Mouse (Mus musculus) hindbrain, embryonic 16.5 days (tissue): ENCODE results near the gene Fam166a. TPM values are rescaled to one million over a fixed set of nuclear protein-coding genes. Genes with fewer than 3 reads are reported as not detected.

Source experiments
- ATAC-seq: fragments of 200-750 bp; cut with Nextera tagmentation; 2 replicates; pipeline ENCODE4 v1.8.0; 2017; ENCODE audit warnings: moderate TSS enrichment, moderate library complexity
- H3K27ac ChIP-seq: fragments of 300-500 bp; sonication (generic); 2 replicates; pipeline ENCODE4 v1.5.1; 2014; ENCODE audit warnings: low read depth, mild to moderate bottlenecking, control low read depth, low read length, moderate library complexity
- H3K27me3 ChIP-seq: fragments of 300-500 bp; sonication (generic); replicated peaks from 2 replicates; pipeline ENCODE4 v1.6.1; 2014; ENCODE audit warnings: low read length; ENCODE audit not compliant: control insufficient read depth, insufficient read depth
- H3K36me3 ChIP-seq: fragments of 300-500 bp; sonication (generic); 2 replicates; pipeline ENCODE4 v1.6.1; 2014; ENCODE audit warnings: mild to moderate bottlenecking, low read length, moderate library complexity, mixed read lengths; ENCODE audit not compliant: control insufficient read depth, insufficient read depth
- H3K4me1 ChIP-seq: fragments of 300-500 bp; sonication (generic); 2 replicates; pipeline ENCODE4 v1.6.1; 2014; ENCODE audit warnings: low read depth, low read length; ENCODE audit not compliant: control insufficient read depth, insufficient read depth
- H3K4me2 ChIP-seq: fragments of 300-500 bp; sonication (generic); 2 replicates; pipeline ENCODE4 v1.6.1; 2014; ENCODE audit warnings: mild to moderate bottlenecking, low read length, control low read depth, moderate library complexity
- H3K4me3 ChIP-seq: fragments of 300-500 bp; sonication (generic); 2 replicates; pipeline ENCODE4 v1.5.1; 2014; ENCODE audit warnings: mild to moderate bottlenecking, low read length, control low read depth, moderate library complexity
- H3K9ac ChIP-seq: fragments of 300-500 bp; sonication (generic); 2 replicates; pipeline ENCODE4 v1.6.1; 2014; ENCODE audit warnings: low read depth, mild to moderate bottlenecking, control low read depth, low read length, moderate library complexity
- H3K9me3 ChIP-seq: fragments of 300-500 bp; sonication (generic); 2 replicates; pipeline ENCODE4 v1.6.1; 2014; ENCODE audit warnings: mild to moderate bottlenecking, low read length, moderate library complexity; ENCODE audit not compliant: control insufficient read depth
- WGBS: fragments of 180-500 bp; shearing (Covaris S2); extraction: QIAGEN DNeasy Blood & Tissue Kit; methylation state at CpG from one replicate; pipeline ENCODE4 v1.1.7; 2014; 5-methylcytosine and 5-hydroxymethylcytosine counted together
- polyA plus RNA-seq: library from polyadenylated mRNA; unstranded; fragments of >200 nt; fragmentation: Nextera tagmentation; extraction: Ambion mirVana; gene quantifications from 2 replicates; pipeline ENCODE4 v1.2.1, GENCODE M21; 2015

Gene Fam166a
- polyA plus RNA-seq, 1 experiment from 2014 or later = 0.39 TPM

DNA sequence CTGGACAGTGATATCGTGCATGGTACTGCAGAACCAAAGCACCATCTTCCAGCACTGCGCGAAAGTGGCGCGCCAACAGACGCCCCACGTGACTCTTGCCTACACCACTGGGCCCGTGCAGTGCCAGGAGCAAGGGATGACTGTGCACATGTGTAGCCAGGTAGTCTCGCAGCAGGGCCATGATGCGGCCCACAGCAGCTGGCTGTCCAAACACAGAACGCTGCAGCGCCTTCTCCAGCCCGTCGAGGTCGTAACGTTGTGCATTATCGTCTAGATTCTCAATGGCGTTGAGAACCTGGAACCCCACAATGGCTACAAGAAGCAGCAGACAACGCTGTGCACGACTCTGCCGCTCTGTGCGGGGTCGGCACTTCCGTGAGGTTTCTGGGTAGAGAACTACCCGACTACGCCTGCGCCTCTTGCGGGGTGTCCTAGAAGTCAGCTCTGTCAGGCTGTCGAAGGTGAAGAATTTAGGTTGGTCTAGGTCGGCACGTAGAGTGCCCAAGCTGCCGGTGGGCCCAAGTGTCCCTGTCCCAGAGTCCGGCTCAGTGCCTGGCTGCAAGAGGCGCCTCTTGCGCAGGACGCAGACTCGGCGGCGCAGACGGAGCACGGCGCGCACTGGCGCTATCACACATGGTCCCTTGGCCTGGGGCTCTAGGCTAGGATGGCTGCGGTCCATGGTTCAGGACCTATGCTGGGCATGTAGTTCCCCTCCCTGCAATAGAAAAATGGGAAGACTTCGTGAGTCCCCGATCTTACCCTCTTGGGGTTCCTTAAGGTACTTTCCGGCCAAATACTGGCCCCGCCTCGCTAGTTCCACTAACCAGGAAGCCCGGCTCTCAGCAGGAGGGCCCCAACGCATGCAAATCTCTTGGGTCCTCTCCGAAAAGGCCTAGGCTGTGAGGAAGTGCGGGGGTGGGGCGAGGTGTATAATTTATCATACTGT, 23.1 kb upstream of the Fam166a start:
- Histone ChIP-seq H3K36me3 (peaks cover 17% of the 10 kb centered on the region), H3K4me3 (no peak overlapping the region), H3K27me3 (peaks cover 23% of the 10 kb centered on the region), H3K4me1 (no peaks in the 10 kb centered on the region), H3K9me3 (no peaks in the 10 kb centered on the region), H3K9ac (0 out of 2 replicates have a peak overlapping the region, but pooled peaks have one; percentile 7), H3K4me2 (0 out of 2 replicates have a peak overlapping the region, but pooled peaks have one; percentile 13), H3K27ac (no peak overlapping the region)
- no peak for ATAC-seq
- 22% methylated on average over 55 of the region's 55 CpGs for WGBS

DNA sequence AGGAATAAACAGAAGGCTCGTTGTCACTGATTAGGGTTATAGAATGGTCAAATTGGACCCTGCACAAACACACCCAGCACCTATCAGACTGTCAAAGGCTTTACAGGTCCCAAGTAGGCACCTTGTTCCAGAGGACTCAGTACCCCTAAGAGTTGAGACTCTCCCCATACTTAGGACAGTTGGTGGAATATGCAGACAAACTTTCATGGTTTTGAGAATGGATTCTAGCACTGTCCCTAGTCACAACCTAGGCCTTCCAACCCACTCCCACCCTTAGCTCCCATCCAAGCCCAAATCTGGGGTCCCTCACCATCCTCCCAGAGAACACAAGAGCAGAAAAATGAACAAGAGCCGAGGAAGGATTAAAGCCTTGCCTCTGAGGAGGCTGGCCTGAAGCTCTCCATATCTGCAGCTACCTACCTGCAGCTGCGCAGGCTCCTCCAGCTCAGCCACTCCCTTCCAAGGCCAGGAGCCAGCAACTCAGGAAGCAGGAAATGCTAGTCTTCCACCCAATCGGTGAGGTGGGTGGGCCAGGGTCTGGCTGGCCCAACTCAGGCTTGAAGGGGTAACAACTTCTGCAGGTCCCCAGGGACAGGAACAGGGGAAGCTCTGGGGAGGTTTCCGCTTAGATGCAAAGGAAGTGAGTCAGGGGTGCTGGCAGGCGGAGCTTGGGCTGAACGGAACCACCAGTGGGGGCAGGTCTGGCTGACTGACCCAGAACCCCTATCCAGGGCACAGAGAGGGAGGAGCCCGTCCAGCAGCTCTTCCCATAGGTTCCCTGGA, 22.2 kb upstream of the Fam166a start, which contains the start of gene Tor4a:
TSS of gene Tor4a (minus strand) at position 715 of the 783 bp plus-strand sequence.
- no peak within 1 kb of the TSS for H3K4me3 ChIP-seq
- peaks cover 25% of the 10 kb centered on the region for H3K36me3 ChIP-seq
- H3K27ac ChIP-seq = no peak within 1 kb of the TSS
- no peak for ATAC-seq
- WGBS = 12% methylated on average over 8 of the region's 8 CpGs
- H3K27me3 ChIP-seq = peaks cover 23% of the 10 kb centered on the region
- peak within 1 kb of the TSS; percentile 13; the same call in 1 of the 2 replicates for H3K4me2 ChIP-seq
- 0 out of 2 replicates have a peak within 1 kb of the TSS, but pooled peaks have one; percentile 7 for H3K9ac ChIP-seq
- H3K9me3 ChIP-seq = no peaks in the 10 kb centered on the region
- H3K4me1 ChIP-seq = no peaks in the 10 kb centered on the region

DNA sequence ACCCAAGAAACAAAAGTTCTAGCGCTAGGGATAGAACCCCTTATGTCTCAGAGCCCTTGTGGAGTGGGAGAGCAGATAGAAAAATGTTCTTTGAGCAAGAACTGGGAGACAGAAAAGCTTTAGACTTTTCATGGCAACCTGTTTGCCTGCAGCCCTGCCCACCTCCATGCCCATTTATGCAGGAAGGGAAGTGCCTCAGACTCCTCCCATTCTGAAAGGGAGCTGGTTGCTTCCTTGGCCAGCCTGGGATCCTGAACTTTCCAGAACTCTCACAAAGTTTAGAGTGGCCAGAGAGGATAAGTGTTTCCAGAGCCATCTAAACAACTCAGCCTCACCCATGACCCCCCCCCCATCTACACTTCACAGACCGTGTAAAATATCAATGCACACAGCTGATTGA, 21.4 kb upstream of the Fam166a start:
- WGBS = 22% methylated on average over 2 of the region's 2 CpGs
- no peak for ATAC-seq
- Histone ChIP-seq H3K36me3 (peaks cover 25% of the 10 kb centered on the region), H3K27ac (no peak overlapping the region), H3K4me3 (no peak overlapping the region), H3K4me1 (no peaks in the 10 kb centered on the region), H3K27me3 (peaks cover 23% of the 10 kb centered on the region), H3K9ac (no peak overlapping the region), H3K4me2 (no peak overlapping the region; the same call in 1 of the 2 replicates), H3K9me3 (no peaks in the 10 kb centered on the region)

DNA sequence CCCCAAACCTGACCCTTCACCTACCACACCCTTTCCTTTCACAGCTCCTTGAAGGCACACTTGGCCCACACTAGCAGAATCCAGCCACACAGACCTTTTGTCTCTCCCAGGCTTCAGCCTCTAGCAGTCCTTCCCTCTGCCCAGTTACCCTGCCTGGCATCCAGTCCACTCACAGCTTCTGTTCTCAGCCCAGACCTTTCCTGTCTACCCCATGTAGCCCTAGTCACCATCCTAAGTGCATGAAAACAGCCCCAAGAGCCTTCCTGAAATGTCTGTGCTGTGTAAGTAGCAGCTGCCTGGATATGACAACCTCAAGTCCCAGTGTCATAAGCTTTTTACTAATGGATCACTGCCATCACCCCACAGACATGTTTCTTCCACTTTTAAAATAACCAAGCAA, 20.6 kb upstream of the Fam166a start:
- ATAC-seq = no peak
- H3K27me3 ChIP-seq = peaks cover 23% of the 10 kb centered on the region
- no peak overlapping the region for H3K9ac ChIP-seq
- H3K36me3 ChIP-seq = peaks cover 29% of the 10 kb centered on the region
- no peak overlapping the region for H3K4me2 ChIP-seq
- no peaks in the 10 kb centered on the region for H3K9me3 ChIP-seq
- H3K4me3 ChIP-seq = no peak overlapping the region
- no peak overlapping the region for H3K27ac ChIP-seq
- H3K4me1 ChIP-seq = no peaks in the 10 kb centered on the region

DNA sequence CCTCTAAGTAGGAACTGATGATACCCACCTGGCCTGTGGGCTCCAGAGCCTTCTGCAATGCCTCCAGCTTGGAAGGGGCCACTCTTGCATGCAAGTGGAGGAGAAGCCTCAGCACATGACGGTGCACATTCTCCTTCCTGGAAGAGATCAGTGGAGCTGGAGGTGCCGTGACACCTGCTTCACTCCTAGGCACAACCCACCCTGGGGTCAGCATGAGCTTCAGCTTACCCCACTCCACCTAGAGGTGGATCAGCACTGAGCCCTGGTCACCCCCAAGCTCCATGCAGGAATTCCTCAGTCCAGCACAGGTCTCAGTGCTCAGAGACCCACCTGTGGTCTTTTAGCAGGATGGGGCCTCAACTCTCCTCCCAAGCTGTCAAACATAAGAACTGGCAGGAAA, 17.9 kb upstream of the Fam166a start:
- ATAC-seq = no peak
- H3K9me3 ChIP-seq = no peaks in the 10 kb centered on the region
- H3K4me2 ChIP-seq = no peak overlapping the region
- no peak overlapping the region for H3K4me3 ChIP-seq
- no peak overlapping the region for H3K9ac ChIP-seq
- peaks cover 45% of the 10 kb centered on the region for H3K36me3 ChIP-seq
- WGBS = 97% methylated on average over 2 of the region's 2 CpGs
- H3K27me3 ChIP-seq = peaks cover 11% of the 10 kb centered on the region
- no peaks in the 10 kb centered on the region for H3K4me1 ChIP-seq
- H3K27ac ChIP-seq = no peak overlapping the region

DNA sequence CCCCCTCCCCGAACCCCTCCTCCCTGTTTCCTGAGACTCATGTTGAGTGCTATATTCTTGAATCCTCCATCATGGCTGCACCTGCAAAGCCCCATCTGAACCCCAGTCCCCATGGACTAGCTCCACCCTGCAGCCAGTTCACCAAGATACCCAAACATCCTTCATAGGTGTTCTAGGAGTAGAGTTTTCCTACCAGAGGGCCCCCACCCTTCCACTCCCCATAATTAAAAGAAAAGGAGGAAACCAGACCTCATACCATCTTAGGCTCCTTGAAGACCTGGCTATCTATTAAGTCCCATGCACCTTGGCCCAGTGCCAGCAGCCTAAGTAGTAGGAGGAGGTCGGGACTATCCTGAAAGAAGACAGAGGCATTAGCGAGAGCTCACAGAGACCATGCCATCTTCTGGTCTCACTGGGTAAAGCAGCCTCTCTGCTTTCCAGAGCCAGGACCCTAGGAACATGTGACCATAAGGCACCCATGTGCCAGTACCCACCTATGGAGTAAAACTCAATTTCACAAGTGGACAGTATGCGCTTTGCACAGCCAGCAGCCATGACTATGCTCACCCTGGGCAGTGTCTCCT, 14.8 kb upstream of the Fam166a start:
- ATAC-seq = no peak

DNA sequence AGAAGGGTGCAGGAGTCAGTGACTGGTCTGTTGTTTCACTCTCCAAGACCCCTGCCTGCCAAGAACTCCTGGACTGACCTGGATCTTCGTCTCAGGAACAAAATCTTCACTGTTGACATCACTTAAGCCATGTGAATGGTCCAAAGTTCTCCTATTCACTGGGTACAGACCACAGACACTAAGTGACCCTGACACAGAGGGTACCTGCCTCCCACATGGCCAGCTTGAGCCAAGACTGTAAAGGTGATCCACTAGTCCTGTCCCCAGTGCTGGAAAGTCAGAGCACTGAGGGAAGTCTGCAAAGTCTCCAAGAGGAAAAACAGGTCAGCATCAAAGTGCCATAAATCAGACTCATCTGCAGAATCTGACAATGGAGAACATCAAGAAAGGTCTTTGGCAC, 11.0 kb upstream of the Fam166a start:
- Histone ChIP-seq H3K4me2 (no peak overlapping the region), H3K9me3 (no peaks in the 10 kb centered on the region), H3K27ac (no peak overlapping the region), H3K36me3 (peaks cover 30% of the 10 kb centered on the region), H3K9ac (no peak overlapping the region), H3K4me3 (no peak overlapping the region), H3K27me3 (no peaks in the 10 kb centered on the region), H3K4me1 (peaks cover 21% of the 10 kb centered on the region)
- ATAC-seq = no peak
- WGBS = 95% methylated on average over 1 of the region's 1 CpGs

More for the DNA sequence above, 14.8 kb upstream of the Fam166a start:
- Histone ChIP-seq H3K4me2 (no peak overlapping the region), H3K4me3 (no peak overlapping the region), H3K36me3 (peaks cover 54% of the 10 kb centered on the region), H3K9me3 (no peaks in the 10 kb centered on the region), H3K9ac (no peak overlapping the region), H3K4me1 (peaks cover 4% of the 10 kb centered on the region), H3K27me3 (no peaks in the 10 kb centered on the region), H3K27ac (no peak overlapping the region)
- WGBS = 60% methylated on average over 4 of the region's 4 CpGs

DNA sequence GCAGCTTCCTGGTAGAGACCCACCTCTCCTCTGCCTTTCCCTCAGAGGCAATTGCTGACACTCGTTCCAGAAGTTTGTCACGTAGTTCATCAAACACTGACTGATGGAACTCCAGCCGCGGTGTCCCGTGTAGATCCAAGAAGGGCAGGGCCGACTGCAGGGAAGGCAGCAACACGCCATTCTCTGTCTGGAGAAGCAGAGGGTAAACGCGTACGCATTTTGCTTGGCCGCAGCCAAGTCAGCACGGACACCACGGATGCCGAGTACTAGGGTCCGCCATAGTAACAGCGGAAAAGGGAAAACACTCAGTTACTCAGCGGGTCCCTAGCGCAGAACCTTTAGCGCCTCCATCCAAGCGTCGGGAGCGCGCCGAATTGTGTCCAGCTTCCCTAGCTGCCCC, 7.9 kb upstream of the Fam166a start:
- Histone ChIP-seq H3K4me2 (peak overlapping the region; percentile 94), H3K36me3 (peaks cover 10% of the 10 kb centered on the region), H3K9ac (peak overlapping the region; percentile 92), H3K4me3 (peak overlapping the region; percentile 82), H3K9me3 (no peaks in the 10 kb centered on the region), H3K27ac (peak overlapping the region; percentile 94), H3K27me3 (0 out of 2 replicates have a peak, but pooled peaks cover 2% of the 10 kb centered on the region), H3K4me1 (peaks cover 21% of the 10 kb centered on the region)
- WGBS = under 1% methylated on average over 24 of the region's 24 CpGs
- ATAC-seq = peak; percentile 53; the same call in 1 of the 2 replicates
